Mouse (Mus musculus) liver, postnatal 0 days (tissue): Measurements from ENCODE around the gene Slc25a22.

Experiments
- CTCF ChIP-seq: sonication (generic); IDR thresholded peaks from 2 replicates; pipeline ENCODE4 v1.5.1; 2016; ENCODE audit warnings: antibody characterized with exemption, low read depth
- EP300 ChIP-seq: IDR thresholded peaks from 2 replicates; pipeline ENCODE4 v1.6.1; 2016; ENCODE audit warnings: antibody characterized with exemption, low read depth, mild to moderate bottlenecking

DNA sequence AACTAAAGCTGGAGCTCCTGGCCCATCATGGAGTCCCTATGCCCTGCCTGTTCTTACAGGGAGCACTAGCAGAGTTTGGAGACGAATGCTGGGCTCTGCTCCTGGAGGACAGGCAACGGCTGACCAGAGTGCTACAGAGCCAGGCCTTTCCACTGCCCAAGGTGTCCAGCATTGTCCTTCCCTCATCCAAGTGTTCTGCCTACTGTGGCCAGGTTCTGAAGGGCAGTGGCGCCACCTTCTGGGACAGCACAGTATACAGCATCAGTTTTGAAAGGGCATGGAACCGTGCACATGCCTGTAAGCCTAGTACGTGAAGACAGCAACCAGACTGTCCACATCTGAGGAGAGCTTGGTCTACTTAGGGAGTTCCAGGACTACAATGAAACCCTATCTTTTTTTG is 34.4 kb downstream of the Slc25a22 start:
- TF ChIP-seq CTCF, result peak; percentile 98
- no peak for TF ChIP-seq EP300
